Mouse (Mus musculus) frontal cortex, postnatal 10 days (tissue): ENCODE data around the gene Vps26a.
A peak's percentile ranks its signal among the peaks of the same experiment; 100 is the strongest.

Experiments
- DNase-seq, 2 experiments: peaks; one replicate each; pipeline ENCODE4 v3.0.0; 2022; ENCODE audit warnings: low spot score in 2 of 2, mixed read lengths in 1 of 2

The Vps26a gene

DNA sequence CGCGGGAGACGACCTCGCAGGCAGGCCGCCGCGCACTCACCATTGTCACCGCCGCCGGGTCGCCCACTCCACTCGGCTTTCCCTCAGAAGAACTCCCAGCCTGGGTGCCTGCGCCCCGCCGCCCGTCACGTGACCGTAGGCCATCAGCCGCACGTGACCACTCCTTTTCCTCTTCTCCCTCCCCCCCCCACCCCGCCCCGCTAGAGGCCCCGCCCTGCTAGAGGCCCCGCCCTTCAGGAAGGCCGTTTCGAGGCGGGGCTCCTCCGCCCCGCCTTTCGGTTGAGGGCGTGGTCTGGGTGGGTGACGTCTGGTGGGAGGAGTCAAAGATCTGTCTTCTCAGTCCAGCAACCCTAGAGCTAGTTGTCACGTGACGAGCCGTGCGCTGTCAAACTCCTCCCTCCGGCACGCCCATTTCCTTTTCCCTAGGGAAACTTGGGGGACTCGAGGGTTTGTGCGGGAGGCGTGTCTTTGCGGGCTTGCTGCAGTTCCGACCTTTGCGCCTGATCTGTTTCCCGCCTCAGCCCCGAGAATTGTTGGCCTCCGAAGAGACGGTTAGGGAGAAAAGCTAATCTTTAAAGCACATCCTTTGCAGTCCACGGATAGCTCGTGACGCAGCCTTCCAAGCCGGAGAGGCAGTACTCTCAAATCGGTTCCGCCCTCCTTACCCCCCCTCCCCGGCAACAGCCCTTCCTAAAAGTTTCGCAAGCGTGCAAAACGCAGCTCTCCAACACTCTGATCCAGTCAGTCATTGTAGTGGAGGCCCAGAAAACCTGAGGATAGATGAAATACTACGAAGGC is at the start of gene Vps26a:
Gene Vps26a (minus strand): TSS at position 188 of the 798 bp plus-strand sequence.
- peak; percentile 97 to 98 for DNase-seq

GRCm38 (mm10) chr10:62534509-62534908 is 47.9 kb upstream of the Vps26a start:
- no peak for DNase-seq

GRCm38 (mm10) chr10:62532832-62533231 is 46.2 kb upstream of the Vps26a start:
- DNase-seq = no peak

DNA sequence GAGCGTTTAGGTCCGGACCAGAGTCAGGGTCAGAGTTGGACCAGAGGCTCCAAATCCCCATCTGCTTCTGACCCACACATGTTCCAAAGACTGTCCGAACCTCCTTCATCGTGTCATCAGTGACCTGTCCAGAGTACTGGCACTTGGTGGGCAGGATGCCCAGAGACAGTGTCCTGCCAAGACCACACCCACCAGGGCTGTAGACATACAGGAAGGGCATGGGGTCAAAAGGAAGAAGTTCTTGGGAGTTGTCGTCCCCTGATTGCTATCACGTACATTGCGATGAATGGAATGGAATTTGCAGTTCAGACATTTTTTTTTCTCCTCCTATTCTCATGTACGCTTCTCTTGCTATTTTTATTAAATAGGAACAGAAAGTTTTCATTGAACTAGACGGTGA is 43.6 kb upstream of the Vps26a start:
- DNase-seq = no peak

- no peak for DNase-seq
These were observed 40.7 kb upstream of the Vps26a start, which contains the start of gene Srgn for GRCm38 (mm10) chr10:62527351-62527750. Srgn (minus strand) TSS chr10:62527451.

DNA sequence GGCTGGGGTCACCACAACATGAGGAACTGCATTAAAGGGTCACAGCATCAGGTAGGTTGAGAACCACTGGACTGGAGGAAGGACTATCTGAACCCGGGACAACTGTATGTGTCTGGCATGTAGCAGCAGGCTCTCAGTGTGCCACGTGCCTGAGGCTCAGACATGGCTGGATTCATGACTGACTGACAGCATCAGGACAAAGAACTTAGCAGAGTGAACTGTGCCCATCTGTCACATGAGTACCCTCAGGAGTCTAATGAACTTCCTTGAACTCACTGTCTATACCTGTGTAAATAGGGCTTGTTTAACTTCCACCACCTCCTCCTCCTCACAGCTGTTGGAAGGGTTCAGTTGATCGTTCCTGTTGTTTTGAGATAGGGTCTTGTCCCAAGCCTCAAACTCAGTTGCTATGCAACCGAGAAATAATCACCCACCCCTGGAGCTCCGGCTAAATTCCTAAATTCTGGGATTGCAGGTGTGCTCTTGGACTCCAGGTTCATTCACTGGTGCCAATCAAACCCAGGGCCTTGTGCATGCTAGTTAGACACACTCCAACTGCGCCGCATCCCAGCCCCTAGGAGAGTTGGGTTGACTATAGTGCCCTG is 35.8 kb upstream of the Vps26a start:
- DNase-seq = no peak

GRCm38 (mm10) chr10:62521763-62522162 is 35.2 kb upstream of the Vps26a start:
- no peak for DNase-seq

DNA sequence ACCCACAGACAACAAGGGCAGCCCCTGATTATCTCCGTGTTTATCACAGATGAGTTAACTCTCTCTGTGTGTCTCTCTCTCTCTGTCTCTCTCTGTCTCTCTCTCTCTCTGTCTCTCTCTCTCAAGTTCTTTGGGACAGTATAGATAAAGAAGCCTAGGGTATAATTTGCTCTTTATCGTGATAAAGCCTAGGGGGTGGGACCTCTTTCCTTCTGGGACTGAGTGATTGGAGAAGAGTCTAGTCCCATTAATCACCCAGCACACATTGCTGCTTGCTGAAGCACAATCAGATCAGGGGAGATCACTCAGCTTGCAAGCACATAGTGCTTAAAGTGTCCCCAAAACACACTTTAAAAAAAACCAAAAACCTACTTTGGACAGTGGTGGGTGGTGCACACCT is 34.3 kb upstream of the Vps26a start:
- no peak for DNase-seq

- no peak for DNase-seq
These were observed 30.9 kb upstream of the Vps26a start for GRCm38 (mm10) chr10:62517511-62517910.

DNA sequence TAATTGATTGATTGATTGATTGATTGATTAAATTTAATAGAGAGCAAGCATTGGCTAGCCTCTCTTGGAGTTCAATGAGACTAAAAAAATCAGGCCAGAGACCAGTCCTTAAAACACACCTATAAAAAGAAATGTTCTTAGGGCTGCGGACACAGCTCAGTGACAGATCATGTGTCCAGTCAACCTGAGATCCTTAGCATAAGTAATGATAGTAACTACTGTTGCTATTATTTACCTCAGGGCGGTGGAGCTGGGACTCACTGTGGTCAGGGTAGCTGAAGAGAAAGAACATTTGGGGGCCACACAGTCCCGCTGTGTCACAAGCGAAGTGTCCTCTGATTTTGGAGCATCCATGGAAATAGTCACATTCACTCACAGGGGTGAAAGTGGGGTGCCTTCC is 26.2 kb upstream of the Vps26a start:
- DNase-seq = no peak

GRCm38 (mm10) chr10:62511528-62511927 is 24.9 kb upstream of the Vps26a start:
- no peak for DNase-seq

- no peak for DNase-seq
These were observed 22.5 kb upstream of the Vps26a start for GRCm38 (mm10) chr10:62509032-62509656.

DNA sequence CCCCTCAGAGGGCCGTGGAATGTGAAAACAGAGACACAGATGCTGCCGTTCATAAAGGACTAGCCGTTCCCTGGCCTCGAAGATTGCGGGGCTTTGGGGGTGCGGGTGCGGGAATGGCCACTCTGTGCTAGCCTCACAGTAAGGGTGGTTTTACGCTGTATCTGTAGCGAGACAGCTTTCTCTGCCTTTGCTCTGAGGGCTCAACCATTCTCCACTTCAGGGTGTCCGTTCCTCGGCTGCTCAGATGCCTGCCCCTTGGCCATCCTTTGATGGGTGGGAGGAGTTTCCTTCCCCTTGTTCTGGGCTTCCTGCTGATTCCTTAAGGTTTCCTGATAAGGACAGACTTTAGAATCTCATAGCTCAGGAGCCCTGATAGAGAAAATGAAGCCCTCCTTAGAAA is 21.9 kb upstream of the Vps26a start:
- DNase-seq = no peak

DNA sequence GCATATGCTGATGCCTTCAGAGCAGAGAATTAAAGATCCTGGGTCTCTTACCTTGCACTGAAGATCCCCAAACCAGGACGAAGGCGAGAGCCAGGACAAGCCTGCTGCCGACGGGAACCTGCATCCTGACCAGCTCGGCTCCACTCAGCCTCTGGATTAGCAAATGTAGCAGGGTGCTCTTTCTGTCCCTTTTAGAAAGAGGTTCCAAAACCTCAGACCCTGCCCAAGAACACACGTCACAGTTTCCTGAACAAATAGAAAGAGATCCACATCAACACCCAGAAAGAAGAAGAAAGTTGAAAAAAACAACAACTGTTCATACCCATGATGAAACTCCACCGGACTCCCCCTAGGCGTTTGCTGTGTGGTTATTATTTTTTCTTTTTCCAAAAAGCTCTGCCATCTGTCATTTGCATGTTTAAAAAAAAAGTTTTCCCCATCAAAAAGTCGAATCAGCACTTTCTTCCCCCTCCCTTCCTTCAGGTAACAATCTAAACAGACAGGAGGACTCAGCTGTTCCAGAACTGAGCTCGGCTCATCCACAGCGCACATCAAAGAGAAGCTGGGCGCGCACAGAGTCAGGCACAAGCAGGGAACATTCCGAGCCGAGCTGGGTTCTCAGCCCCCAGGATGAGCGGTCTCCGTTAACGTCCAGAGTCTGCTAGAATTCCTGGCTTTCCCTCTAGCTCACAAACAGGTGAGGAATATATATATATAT is 21.1 kb upstream of the Vps26a start:
- DNase-seq = peak in 1 of 2 experiments; percentile 13

DNA sequence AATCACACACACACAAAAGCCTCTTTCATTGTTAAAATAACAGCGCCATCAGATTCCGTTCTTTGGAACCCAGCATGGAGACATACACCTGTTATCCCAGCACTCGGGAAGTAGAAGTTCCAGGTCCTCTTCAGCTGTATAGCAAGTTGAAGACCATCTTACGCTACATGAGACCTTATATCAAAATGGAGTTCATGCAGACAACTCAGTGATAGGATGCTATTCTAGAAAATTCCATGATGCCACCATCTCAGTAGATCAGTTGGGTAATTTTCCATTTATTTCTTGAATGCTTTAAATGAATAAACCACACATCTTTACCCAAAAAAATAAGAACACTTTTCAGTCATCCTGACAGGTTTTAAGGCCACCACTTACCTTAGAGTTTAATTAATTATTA is 20.5 kb upstream of the Vps26a start:
- no peak for DNase-seq

GRCm38 (mm10) chr10:62506019-62506556 is 19.5 kb upstream of the Vps26a start:
- no peak for DNase-seq

- DNase-seq = no peak
These were observed 18.8 kb upstream of the Vps26a start for GRCm38 (mm10) chr10:62505224-62505983.

GRCm38 (mm10) chr10:62503836-62504628 is 17.4 kb upstream of the Vps26a start:
- no peak for DNase-seq

GRCm38 (mm10) chr10:62503353-62503752 is 16.7 kb upstream of the Vps26a start:
- no peak for DNase-seq

- no peak for DNase-seq
These were observed 15.3 kb upstream of the Vps26a start for GRCm38 (mm10) chr10:62501951-62502350.
